Mouse (Mus musculus) WW6 (cell line): Measurements from ENCODE around the gene Slc6a8.

Source experiments
- DNase-seq: peaks from one replicate; pipeline ENCODE4 v3.0.0-alpha.2; 2013; ENCODE audit warnings: low read depth, low spot score

Gene Slc6a8

GRCm38 (mm10) chrX:73684978-73685377 is 12.0 kb downstream of the Slc6a8 start:
- DNase-seq = no peak

DNA sequence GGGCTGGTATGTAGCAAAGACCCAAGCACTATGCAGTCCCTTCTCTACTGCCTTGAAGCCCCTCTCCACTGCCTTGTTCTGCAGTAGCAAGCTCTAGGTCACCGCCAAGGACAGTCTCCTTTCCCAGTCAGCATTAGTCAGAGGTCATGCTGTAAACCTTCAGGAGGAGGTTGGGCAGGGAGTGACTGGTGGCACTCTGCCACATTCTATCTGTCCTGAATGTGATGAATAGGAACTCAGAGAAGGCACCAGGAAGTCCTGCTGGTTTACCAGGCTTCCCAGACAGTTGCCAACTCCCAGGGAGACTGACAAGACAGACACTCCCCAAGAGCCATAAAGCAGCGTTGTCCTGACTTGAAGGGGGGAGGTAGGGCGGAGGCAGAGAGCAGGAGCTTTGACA is 12.7 kb downstream of the Slc6a8 start:
- no peak for DNase-seq

- DNase-seq = no peak
These were observed 18.1 kb downstream of the Slc6a8 start for GRCm38 (mm10) chrX:73690917-73691629.

GRCm38 (mm10) chrX:73700472-73700871 is 27.5 kb downstream of the Slc6a8 start:
- no peak for DNase-seq

DNA sequence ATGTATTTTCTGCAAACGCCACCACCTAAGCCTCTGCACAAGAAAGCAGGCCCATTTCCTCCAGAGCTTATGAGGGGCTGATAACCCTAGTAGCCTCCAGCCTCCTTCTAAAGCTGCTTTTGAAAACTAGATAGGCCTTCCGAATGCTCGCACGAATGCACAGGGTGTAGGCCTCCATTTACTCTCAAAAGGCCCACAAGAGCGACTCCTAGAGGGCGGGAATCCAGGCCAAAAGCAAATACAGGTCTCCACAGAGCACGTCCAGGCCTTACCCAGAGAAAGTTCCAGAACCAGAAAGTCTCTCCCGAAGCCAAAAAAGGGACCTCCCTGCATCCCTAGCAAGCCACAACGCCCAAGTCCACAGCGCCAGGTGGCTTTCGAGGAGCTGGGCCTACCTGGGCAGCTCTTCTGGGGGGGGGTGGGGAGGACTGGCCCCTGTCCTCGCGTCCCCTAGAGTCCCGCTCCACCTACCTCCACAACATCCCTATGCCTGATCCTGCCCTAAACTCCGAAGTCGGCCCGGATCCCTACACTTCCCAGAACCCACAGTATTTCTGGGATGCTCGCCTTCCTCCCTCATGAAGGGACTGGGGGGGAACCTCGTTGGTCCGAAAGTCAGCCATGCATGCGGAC is 42.6 kb downstream of the Slc6a8 start:
- DNase-seq = no peak

- DNase-seq = peak; percentile 88
These were observed 43.2 kb downstream of the Slc6a8 start, which contains the start of the genes Bcap31 and Abcd1 for GRCm38 (mm10) chrX:73716109-73716661. TSS of gene Bcap31 (minus strand) at chrX:73716175. TSS of gene Abcd1 (plus strand) at chrX:73716597.

DNA sequence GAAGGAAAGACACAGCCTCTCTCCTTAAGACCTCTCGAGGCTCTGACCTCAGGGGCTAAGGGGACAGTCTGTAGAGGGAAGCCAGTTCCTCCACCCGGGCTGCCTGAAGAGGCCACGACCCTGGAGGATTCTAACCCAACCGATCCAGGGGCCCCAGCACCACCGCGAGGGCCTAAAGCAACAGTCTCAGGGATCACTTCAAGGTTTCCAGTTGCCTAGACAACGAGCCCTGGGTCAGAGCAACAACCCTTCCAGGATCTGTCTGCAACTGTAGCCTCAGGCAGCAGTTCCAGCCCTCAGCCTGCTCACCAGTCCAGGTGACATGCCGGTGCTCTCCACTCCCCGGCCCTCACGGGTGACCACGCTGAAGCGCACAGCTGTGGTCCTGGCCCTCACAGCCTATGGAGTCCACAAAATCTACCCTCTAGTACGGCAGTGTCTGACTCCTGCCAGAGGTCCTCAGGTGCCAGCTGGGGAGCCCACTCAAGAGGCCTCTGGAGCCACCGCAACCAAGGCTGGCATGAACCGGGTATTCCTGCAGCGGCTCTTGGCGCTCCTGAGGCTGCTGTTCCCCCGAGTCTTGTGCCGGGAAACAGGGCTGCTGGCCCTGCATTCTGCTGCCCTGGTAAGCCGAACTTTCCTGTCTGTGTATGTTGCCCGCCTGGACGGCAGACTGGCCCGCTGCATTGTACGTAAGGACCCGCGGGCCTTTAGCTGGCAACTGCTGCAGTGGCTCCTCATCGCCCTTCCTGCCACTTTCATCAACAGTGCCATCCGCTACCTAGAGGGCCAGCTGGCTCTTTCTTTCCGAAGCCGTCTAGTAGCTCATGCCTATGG is 44.0 kb downstream of the Slc6a8 start:
- DNase-seq = no peak

- DNase-seq = no peak
These were observed 44.7 kb downstream of the Slc6a8 start for GRCm38 (mm10) chrX:73717667-73718066.

DNA sequence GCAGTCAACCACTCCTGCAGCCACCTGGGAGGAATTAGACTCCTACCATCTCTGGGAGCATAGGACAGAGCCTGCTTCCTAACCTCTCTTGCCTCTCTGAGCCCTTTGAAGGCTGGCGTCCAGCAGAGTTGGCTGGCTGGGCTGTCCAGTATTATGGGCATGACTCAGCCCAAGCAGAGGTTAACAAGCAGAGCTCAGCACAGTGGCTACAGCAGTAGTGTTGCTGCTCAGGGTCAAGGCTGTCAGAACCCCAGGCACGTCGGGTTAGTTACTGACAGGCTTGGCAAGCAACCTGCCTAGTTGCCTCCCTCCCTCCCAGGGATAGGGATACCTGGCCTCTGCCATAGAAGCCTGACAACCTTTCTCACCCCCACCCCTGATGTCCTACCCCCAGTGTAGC is 45.3 kb downstream of the Slc6a8 start:
- DNase-seq = no peak

- DNase-seq = no peak
These were observed 45.9 kb downstream of the Slc6a8 start for GRCm38 (mm10) chrX:73718686-73719362.

- DNase-seq = no peak
These were observed 58.0 kb downstream of the Slc6a8 start for GRCm38 (mm10) chrX:73730908-73731307.
